Mouse (Mus musculus) limb, embryonic 11.5 days (tissue): ENCODE measurements around the gene Cutc. TPM values are rescaled to one million over a fixed set of nuclear protein-coding genes. Genes with fewer than 3 reads are reported as not detected.

ENCODE experiments used
- ATAC-seq: fragments of 200-750 bp; cut with Nextera tagmentation; 2 replicates; pipeline ENCODE4 v1.8.0; 2017; ENCODE audit warnings: low read depth; ENCODE audit not compliant: insufficient number of reproducible peaks, low FRiP score, low TSS enrichment
- DNase-seq: peaks from one replicate; pipeline ENCODE4 v3.0.0-alpha.2; 2015; ENCODE audit warnings: low spot score
- H3K27ac ChIP-seq: fragments of 300-500 bp; sonication (generic); replicated peaks from 2 replicates; pipeline ENCODE4 v1.5.1; 2014; ENCODE audit warnings: low read depth, mild to moderate bottlenecking, low read length
- H3K27me3 ChIP-seq: fragments of 300-500 bp; sonication (generic); 2 replicates; pipeline ENCODE4 v1.6.1; 2014; ENCODE audit warnings: mild to moderate bottlenecking, low read length, mixed read lengths; ENCODE audit not compliant: control insufficient read depth, insufficient read depth
- H3K36me3 ChIP-seq: fragments of 300-500 bp; sonication (generic); 2 replicates; pipeline ENCODE4 v1.6.1; 2014; ENCODE audit warnings: mild to moderate bottlenecking, low read length, moderate library complexity, mixed read lengths; ENCODE audit not compliant: control insufficient read depth, insufficient read depth
- H3K4me1 ChIP-seq: fragments of 300-500 bp; sonication (generic); 2 replicates; pipeline ENCODE4 v1.6.1; 2014; ENCODE audit warnings: low read length, mixed read lengths; ENCODE audit not compliant: control insufficient read depth, insufficient read depth
- H3K4me2 ChIP-seq: fragments of 300-500 bp; sonication (generic); 2 replicates; pipeline ENCODE4 v1.6.1; 2014; ENCODE audit warnings: low read depth, mild to moderate bottlenecking, moderate library complexity; ENCODE audit not compliant: severe bottlenecking
- H3K4me3 ChIP-seq: fragments of 300-500 bp; sonication (generic); 2 replicates; pipeline ENCODE4 v1.5.1; 2014; ENCODE audit warnings: low read depth, low read length
- H3K9ac ChIP-seq: fragments of 300-500 bp; sonication (generic); 2 replicates; pipeline ENCODE4 v1.6.1; 2014; ENCODE audit warnings: mild to moderate bottlenecking, low read length
- H3K9me3 ChIP-seq: fragments of 300-500 bp; sonication (generic); 2 replicates; pipeline ENCODE4 v1.6.1; 2016; ENCODE audit warnings: low read length; ENCODE audit not compliant: control insufficient read depth
- WGBS: fragments of 180-500 bp; shearing (Covaris S2); extraction: QIAGEN DNeasy Blood & Tissue Kit; methylation state at CpG from one replicate; pipeline ENCODE4 v1.1.7; 2014; 5-methylcytosine and 5-hydroxymethylcytosine counted together
- polyA plus RNA-seq: library from polyadenylated mRNA; unstranded; fragments of >200 nt; fragmentation: Nextera tagmentation; extraction: Ambion mirVana; gene quantifications from 2 replicates; pipeline ENCODE4 v1.2.1, GENCODE M21; 2014

Gene Cutc
- polyA plus RNA-seq, 1 experiment from 2014 or later = 12.3 TPM

- DNase-seq = no peak
Measured at GRCm38 (mm10) chr19:43793951-43794350, 41.2 kb downstream of the Cutc start.

GRCm38 (mm10) chr19:43795511-43795910 is 42.7 kb downstream of the Cutc start:
- H3K27me3 ChIP-seq = no peaks in the 10 kb centered on the region
- ATAC-seq (no peak), DNase-seq (no peak)
- no peaks in the 10 kb centered on the region for H3K36me3 ChIP-seq
- H3K4me2 ChIP-seq = no peak overlapping the region
- no peaks in the 10 kb centered on the region for H3K9me3 ChIP-seq
- H3K4me3 ChIP-seq = no peak overlapping the region
- H3K9ac ChIP-seq = no peak overlapping the region
- WGBS = 90% methylated on average over 8 of the region's 8 CpGs
- H3K4me1 ChIP-seq = no peaks in the 10 kb centered on the region
- H3K27ac ChIP-seq = no peak overlapping the region

More at GRCm38 (mm10) chr19:43793951-43794350, 41.2 kb downstream of the Cutc start:
- WGBS = 100% methylated on average over 1 of the region's 1 CpGs
- H3K9ac ChIP-seq = no peak overlapping the region
- no peak overlapping the region for H3K4me3 ChIP-seq
- H3K36me3 ChIP-seq = no peaks in the 10 kb centered on the region
- no peaks in the 10 kb centered on the region for H3K9me3 ChIP-seq
- no peaks in the 10 kb centered on the region for H3K27me3 ChIP-seq
- ATAC-seq = no peak
- no peaks in the 10 kb centered on the region for H3K4me1 ChIP-seq
- H3K4me2 ChIP-seq = no peak overlapping the region
- H3K27ac ChIP-seq = no peak overlapping the region

- no peaks in the 10 kb centered on the region for H3K36me3 ChIP-seq
- no peak overlapping the region for H3K4me2 ChIP-seq
- H3K27me3 ChIP-seq = no peaks in the 10 kb centered on the region
- ATAC-seq = no peak
- DNase-seq = no peak
- no peaks in the 10 kb centered on the region for H3K4me1 ChIP-seq
- 82% methylated on average over 5 of the region's 5 CpGs for WGBS
- no peaks in the 10 kb centered on the region for H3K9me3 ChIP-seq
- no peak overlapping the region for H3K4me3 ChIP-seq
- H3K9ac ChIP-seq = no peak overlapping the region
- no peak overlapping the region for H3K27ac ChIP-seq
Measured at GRCm38 (mm10) chr19:43797216-43797615, 44.4 kb downstream of the Cutc start.

GRCm38 (mm10) chr19:43801427-43802051 is 48.7 kb downstream of the Cutc start:
- Histone ChIP-seq H3K4me3 (no peak overlapping the region), H3K4me2 (no peak overlapping the region), H3K9ac (no peak overlapping the region), H3K27me3 (no peaks in the 10 kb centered on the region), H3K36me3 (no peaks in the 10 kb centered on the region), H3K9me3 (no peaks in the 10 kb centered on the region), H3K27ac (no peak overlapping the region), H3K4me1 (no peaks in the 10 kb centered on the region)
- 79% methylated on average over 9 of the region's 9 CpGs for WGBS
- ATAC-seq (no peak), DNase-seq (no peak)

- no peak overlapping the region for H3K27ac ChIP-seq
- ATAC-seq (no peak), DNase-seq (no peak)
- no peaks in the 10 kb centered on the region for H3K36me3 ChIP-seq
- no peak overlapping the region for H3K9ac ChIP-seq
- H3K27me3 ChIP-seq = no peaks in the 10 kb centered on the region
- H3K4me1 ChIP-seq = no peaks in the 10 kb centered on the region
- H3K4me3 ChIP-seq = no peak overlapping the region
- no peaks in the 10 kb centered on the region for H3K9me3 ChIP-seq
- no peak overlapping the region for H3K4me2 ChIP-seq
- WGBS = 93% methylated on average over 10 of the region's 10 CpGs
Measured at GRCm38 (mm10) chr19:43803866-43804265, 51.1 kb downstream of the Cutc start.

GRCm38 (mm10) chr19:43809331-43809730 is 56.5 kb downstream of the Cutc start:
- Histone ChIP-seq H3K4me3 (no peak overlapping the region), H3K27ac (no peak overlapping the region), H3K9ac (no peak overlapping the region), H3K36me3 (no peaks in the 10 kb centered on the region), H3K9me3 (no peaks in the 10 kb centered on the region), H3K4me2 (no peak overlapping the region), H3K27me3 (no peaks in the 10 kb centered on the region), H3K4me1 (no peaks in the 10 kb centered on the region)
- WGBS = 31% methylated on average over 4 of the region's 4 CpGs
- no peak for ATAC-seq
- DNase-seq = no peak

GRCm38 (mm10) chr19:43811419-43811818 is 58.6 kb downstream of the Cutc start:
- H3K4me3 ChIP-seq = no peak overlapping the region
- H3K9ac ChIP-seq = no peak overlapping the region
- H3K9me3 ChIP-seq = no peaks in the 10 kb centered on the region
- no peaks in the 10 kb centered on the region for H3K36me3 ChIP-seq
- H3K27ac ChIP-seq = no peak overlapping the region
- H3K27me3 ChIP-seq = no peaks in the 10 kb centered on the region
- DNase-seq (no peak), ATAC-seq (no peak)
- H3K4me1 ChIP-seq = no peaks in the 10 kb centered on the region
- 95% methylated on average over 4 of the region's 4 CpGs for WGBS
- no peak overlapping the region for H3K4me2 ChIP-seq

- Histone ChIP-seq H3K4me2 (no peak overlapping the region), H3K4me1 (no peaks in the 10 kb centered on the region), H3K27me3 (no peaks in the 10 kb centered on the region), H3K4me3 (no peak overlapping the region), H3K36me3 (no peaks in the 10 kb centered on the region), H3K27ac (no peak overlapping the region), H3K9ac (no peak overlapping the region), H3K9me3 (no peaks in the 10 kb centered on the region)
- 86% methylated on average over 10 of the region's 10 CpGs for WGBS
- no peak for DNase-seq
- no peak for ATAC-seq
Measured at GRCm38 (mm10) chr19:43813315-43813714, 60.5 kb downstream of the Cutc start.
